Mouse (Mus musculus) intestine, embryonic 16.5 days (tissue): ENCODE results near the gene Rmdn3. TPM values are rescaled to one million over a fixed set of nuclear protein-coding genes. Genes with fewer than 3 reads are reported as not detected.

Source experiments
- ATAC-seq: fragments of 200-750 bp; cut with Nextera tagmentation; 2 replicates; pipeline ENCODE4 v1.8.0; 2017; ENCODE audit warnings: moderate TSS enrichment, moderate library complexity
- H3K27ac ChIP-seq: fragments of 300-500 bp; sonication (generic); 2 replicates; pipeline ENCODE4 v1.5.1; 2014; ENCODE audit warnings: mild to moderate bottlenecking, low read length
- H3K27me3 ChIP-seq: fragments of 300-500 bp; sonication (generic); replicated peaks from 2 replicates; pipeline ENCODE4 v1.6.1; 2014; ENCODE audit warnings: low read length, control low read depth, mixed read lengths; ENCODE audit not compliant: control insufficient read depth, insufficient read depth
- H3K36me3 ChIP-seq: fragments of 300-500 bp; sonication (generic); 2 replicates; pipeline ENCODE4 v1.6.1; 2014; ENCODE audit warnings: low read length, control low read depth; ENCODE audit not compliant: control insufficient read depth, insufficient read depth
- H3K4me1 ChIP-seq: fragments of 300-500 bp; sonication (generic); 2 replicates; pipeline ENCODE4 v1.6.1; 2014; ENCODE audit warnings: low read length, control low read depth, mixed read lengths; ENCODE audit not compliant: control insufficient read depth, insufficient read depth
- H3K4me2 ChIP-seq: fragments of 300-500 bp; sonication (generic); 2 replicates; pipeline ENCODE4 v1.6.1; 2014; ENCODE audit warnings: low read depth, low read length, control low read depth
- H3K4me3 ChIP-seq: fragments of 300-500 bp; sonication (generic); 2 replicates; pipeline ENCODE4 v1.5.1; 2014; ENCODE audit warnings: mild to moderate bottlenecking, low read length
- H3K9ac ChIP-seq: fragments of 300-500 bp; sonication (generic); 2 replicates; pipeline ENCODE4 v1.6.1; 2014; ENCODE audit warnings: low read depth, low read length
- H3K9me3 ChIP-seq: fragments of 300-500 bp; sonication (generic); 2 replicates; pipeline ENCODE4 v1.6.1; 2016; ENCODE audit warnings: low read length, control low read depth; ENCODE audit not compliant: control insufficient read depth
- WGBS: fragments of 180-500 bp; shearing (Covaris S2); extraction: QIAGEN DNeasy Blood & Tissue Kit; methylation state at CpG from one replicate; pipeline ENCODE4 v1.1.7; 2014; 5-methylcytosine and 5-hydroxymethylcytosine counted together
- polyA plus RNA-seq: library from polyadenylated mRNA; unstranded; fragments of >200 nt; fragmentation: Nextera tagmentation; extraction: Ambion mirVana; gene quantifications from 2 replicates; pipeline ENCODE4 v1.2.1, GENCODE M21; 2015

Rmdn3 gene
- polyA plus RNA-seq, 1 experiment from 2014 or later: 63.9 TPM

DNA sequence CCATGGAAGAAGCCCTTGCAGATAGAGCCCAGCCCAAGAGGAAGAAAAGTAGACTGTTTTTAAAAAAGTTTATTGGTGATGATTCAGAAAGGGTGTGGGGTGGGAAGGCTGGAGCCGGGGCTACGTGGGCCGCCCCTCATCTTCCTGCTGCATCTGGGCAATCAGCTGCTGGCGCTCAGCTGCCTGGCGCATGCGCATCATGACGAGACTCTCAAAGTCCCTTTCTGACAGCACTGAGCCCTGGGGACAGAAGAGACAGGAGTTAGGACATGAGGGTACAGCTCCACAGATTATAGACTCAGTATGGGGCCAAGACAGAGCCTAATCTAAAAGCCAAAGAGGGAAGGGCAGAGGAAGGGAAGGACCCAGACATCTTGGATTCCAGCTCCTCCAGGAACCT lies 15.6 kb upstream of the Rmdn3 start:
- H3K9ac ChIP-seq: peak overlapping the region; percentile 26; the same call in 1 of the 2 replicates
- WGBS: 78% methylated on average over 7 of the region's 7 CpGs

DNA sequence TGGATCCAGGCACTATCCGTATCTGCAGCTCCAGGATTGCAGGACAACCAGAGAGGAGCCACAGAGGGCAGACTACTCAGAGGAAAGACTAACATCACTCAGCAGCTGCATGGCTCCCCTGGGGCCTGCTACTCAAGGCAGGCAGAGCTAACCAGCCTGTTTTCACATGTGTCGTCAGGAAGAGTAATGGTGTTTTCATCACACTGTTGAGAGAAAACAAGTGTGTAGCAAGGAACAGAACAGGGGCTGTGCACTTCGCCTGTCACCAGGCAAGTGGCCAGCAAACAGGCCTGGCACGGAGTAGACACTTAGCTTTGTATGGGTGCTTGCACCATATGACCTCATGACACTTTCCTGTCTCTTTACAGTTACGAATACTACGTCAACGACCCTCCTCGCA lies 14.7 kb upstream of the Rmdn3 start:
- no peaks in the 10 kb centered on the region for H3K9me3 ChIP-seq
- peaks cover 32% of the 10 kb centered on the region for H3K4me1 ChIP-seq
- H3K36me3 ChIP-seq: no peaks in the 10 kb centered on the region
- H3K27ac ChIP-seq: no peak overlapping the region
- no peak for ATAC-seq
- H3K27me3 ChIP-seq: no peaks in the 10 kb centered on the region
- 67% methylated on average over 8 of the region's 8 CpGs for WGBS
- no peak overlapping the region for H3K4me2 ChIP-seq
- no peak overlapping the region for H3K9ac ChIP-seq
- H3K4me3 ChIP-seq: no peak overlapping the region

More for the DNA sequence above, 15.6 kb upstream of the Rmdn3 start:
- no peaks in the 10 kb centered on the region for H3K36me3 ChIP-seq
- no peak overlapping the region for H3K4me3 ChIP-seq
- no peaks in the 10 kb centered on the region for H3K9me3 ChIP-seq
- ATAC-seq: no peak
- H3K4me1 ChIP-seq: peaks cover 24% of the 10 kb centered on the region
- no peaks in the 10 kb centered on the region for H3K27me3 ChIP-seq
- no peak overlapping the region for H3K4me2 ChIP-seq
- H3K27ac ChIP-seq: peak overlapping the region; percentile 8

DNA sequence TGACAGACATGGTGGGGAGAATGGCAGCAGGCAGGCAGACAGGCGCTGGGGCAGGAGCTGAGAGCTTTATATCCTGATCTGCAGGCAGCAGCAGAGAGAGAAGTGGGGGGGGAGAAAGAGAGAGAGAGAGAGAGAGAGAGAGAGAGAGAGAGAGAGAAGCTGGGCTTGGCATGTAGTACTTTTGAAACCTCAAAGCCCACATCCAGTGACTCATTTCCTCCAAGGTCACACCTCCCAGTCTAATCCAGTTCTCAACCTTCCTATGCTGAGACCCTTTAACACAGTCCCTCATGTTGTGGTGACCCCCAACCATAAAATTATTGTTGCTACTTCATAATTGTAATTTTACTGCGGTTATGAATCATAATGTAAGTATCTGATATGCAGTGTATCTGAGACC lies 13.4 kb upstream of the Rmdn3 start:
- no peaks in the 10 kb centered on the region for H3K36me3 ChIP-seq
- ATAC-seq: no peak
- H3K4me2 ChIP-seq: no peak overlapping the region
- H3K27me3 ChIP-seq: no peaks in the 10 kb centered on the region; the same call in 1 of the 2 replicates
- H3K4me1 ChIP-seq: peaks cover 33% of the 10 kb centered on the region
- no peak overlapping the region for H3K27ac ChIP-seq
- no peak overlapping the region for H3K4me3 ChIP-seq
- no peak overlapping the region for H3K9ac ChIP-seq
- no peaks in the 10 kb centered on the region for H3K9me3 ChIP-seq
- WGBS: 85% methylated on average over 2 of the region's 2 CpGs

DNA sequence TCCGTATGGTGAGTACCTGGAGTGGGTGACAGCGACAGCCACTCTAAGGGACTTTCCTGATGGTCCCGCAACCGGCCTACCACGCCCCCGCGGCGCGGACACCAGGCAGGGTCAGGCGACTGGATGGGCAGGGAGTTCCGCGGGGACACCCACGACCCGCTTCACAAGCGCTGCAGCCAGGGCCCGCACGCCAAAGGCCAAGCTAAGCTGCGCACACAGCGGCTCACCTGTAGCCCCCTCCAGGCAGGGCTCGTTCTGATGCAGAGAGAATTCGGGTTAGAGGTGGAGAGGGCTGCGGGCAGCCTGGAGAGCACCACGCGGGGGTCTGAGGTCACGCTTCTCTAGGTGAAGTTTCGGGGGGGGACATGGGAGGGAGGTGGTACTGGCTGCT lies 11.0 kb upstream of the Rmdn3 start:
- no peaks in the 10 kb centered on the region for H3K9me3 ChIP-seq
- ATAC-seq: peak; percentile 6; the same call in 1 of the 2 replicates
- peak overlapping the region; percentile 68 for H3K9ac ChIP-seq
- H3K27ac ChIP-seq: peak overlapping the region; percentile 84
- peak overlapping the region; percentile 98 for H3K4me2 ChIP-seq
- H3K27me3 ChIP-seq: no peaks in the 10 kb centered on the region; the same call in 1 of the 2 replicates
- WGBS: 3% methylated on average over 26 of the region's 26 CpGs
- no peaks in the 10 kb centered on the region for H3K36me3 ChIP-seq
- peak overlapping the region; percentile 65 for H3K4me3 ChIP-seq
- peaks cover 23% of the 10 kb centered on the region for H3K4me1 ChIP-seq

DNA sequence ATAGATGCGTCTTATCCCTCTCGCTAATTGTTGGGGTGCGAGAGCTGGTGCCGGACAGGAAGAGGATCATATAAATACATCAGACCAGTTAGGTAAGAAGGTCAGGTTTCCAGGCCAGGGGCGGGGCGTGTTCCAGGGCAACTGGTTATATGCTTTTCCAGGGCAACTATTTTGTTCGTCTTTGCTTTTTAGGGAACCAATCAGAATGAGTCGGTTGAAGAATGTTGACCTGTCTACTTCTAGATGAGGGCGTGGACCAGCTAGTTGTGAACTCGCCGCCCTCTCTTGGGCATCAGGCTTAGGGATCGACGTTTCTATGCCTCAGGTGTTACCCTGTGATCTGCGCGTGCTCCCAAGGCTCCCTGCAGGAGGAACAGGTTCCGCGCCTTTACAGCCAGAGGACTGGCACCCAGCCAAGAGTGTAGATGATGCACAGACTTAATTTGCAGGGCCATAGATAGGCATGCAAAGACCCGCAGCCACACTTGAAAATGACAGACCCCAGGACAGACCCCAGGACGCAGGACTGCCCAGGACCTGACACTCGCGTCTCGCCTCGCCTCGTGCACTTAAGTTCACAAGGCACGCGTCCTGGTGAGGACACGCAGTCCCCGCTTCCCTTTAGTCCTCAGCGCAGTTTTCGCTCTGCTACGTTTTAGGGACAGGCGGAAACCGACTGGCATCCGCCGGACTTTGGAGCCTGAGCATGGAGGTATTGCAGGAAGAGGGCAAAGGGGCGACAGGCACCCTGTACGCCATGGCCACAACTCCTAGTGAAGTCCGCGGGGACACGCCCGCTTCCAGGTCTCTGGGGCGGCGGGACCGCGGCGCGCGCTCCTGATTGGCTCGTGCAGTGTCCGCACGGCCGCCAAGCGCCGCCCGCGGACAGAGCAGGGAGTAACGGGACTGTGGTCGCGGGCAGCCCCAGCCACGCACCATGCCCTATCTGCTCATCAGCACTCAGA lies 10.3 kb upstream of the Rmdn3 start, which contains the start of gene Gchfr:
Gene Gchfr, plus strand, starts transcription at position 873 of the 965 bp plus-strand sequence.
- 1% methylated on average over 59 of the region's 60 CpGs for WGBS
- H3K4me1 ChIP-seq: peaks cover 17% of the 10 kb centered on the region
- peak within 1 kb of the TSS; percentile 65 for H3K4me3 ChIP-seq
- ATAC-seq: peak; percentile 90
- no peaks in the 10 kb centered on the region; the same call in 1 of the 2 replicates for H3K27me3 ChIP-seq
- H3K9ac ChIP-seq: peak within 1 kb of the TSS; percentile 68
- no peaks in the 10 kb centered on the region for H3K9me3 ChIP-seq
- no peaks in the 10 kb centered on the region for H3K36me3 ChIP-seq
- peak within 1 kb of the TSS; percentile 98 for H3K4me2 ChIP-seq
- H3K27ac ChIP-seq: peak within 1 kb of the TSS; percentile 84

DNA sequence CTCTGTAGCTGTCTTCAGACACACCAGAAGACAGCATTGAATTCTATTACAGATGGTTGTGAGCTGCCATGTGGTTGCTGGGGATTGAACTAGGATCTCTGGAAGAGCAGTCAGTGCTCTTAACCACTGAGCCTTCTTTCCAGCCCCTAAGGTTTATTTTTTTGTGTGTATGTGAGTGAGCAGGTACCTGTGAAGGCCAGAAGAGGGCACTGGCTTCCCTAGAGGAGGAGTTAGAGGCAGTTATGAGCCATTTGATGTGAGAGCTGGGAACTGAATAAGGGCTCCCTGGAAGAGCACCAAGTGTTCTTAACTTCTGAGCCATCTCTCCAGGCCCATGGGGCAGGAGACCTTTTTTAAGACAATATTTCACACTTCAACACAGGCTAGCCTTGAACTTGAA lies 8.6 kb upstream of the Rmdn3 start:
- H3K27ac ChIP-seq: no peak overlapping the region
- H3K36me3 ChIP-seq: no peaks in the 10 kb centered on the region
- no peaks in the 10 kb centered on the region for H3K9me3 ChIP-seq
- H3K9ac ChIP-seq: no peak overlapping the region
- H3K4me3 ChIP-seq: no peak overlapping the region
- ATAC-seq: no peak
- H3K4me1 ChIP-seq: peaks cover 17% of the 10 kb centered on the region
- H3K27me3 ChIP-seq: peaks cover 2% of the 10 kb centered on the region; the same call in 1 of the 2 replicates
- no peak overlapping the region for H3K4me2 ChIP-seq

DNA sequence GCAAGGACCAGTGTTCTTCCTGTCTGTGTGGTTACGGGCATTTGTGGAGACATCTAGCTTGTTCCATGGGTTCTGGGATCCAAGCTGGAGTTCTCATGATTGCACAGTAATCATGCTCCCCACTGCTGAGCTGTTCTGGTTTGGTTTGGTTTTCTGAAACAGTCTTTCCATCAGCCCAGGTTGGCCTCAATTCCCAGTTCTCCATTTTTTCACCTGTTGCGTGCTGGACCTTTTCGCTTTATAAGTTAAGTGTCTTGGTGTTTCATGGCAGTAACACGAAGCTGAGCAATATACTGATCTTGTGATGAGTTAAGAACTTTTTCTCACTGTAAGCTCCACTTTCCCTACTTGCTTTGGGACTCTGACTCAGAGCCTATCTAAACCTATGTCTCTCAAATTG lies 7.2 kb upstream of the Rmdn3 start:
- Histone ChIP-seq H3K9me3 (no peaks in the 10 kb centered on the region), H3K4me3 (no peak overlapping the region), H3K27ac (no peak overlapping the region), H3K36me3 (no peaks in the 10 kb centered on the region), H3K4me1 (peaks cover 17% of the 10 kb centered on the region), H3K4me2 (no peak overlapping the region), H3K27me3 (peaks cover 2% of the 10 kb centered on the region; the same call in 1 of the 2 replicates), H3K9ac (no peak overlapping the region)
- 84% methylated on average over 4 of the region's 4 CpGs for WGBS
- ATAC-seq: no peak

DNA sequence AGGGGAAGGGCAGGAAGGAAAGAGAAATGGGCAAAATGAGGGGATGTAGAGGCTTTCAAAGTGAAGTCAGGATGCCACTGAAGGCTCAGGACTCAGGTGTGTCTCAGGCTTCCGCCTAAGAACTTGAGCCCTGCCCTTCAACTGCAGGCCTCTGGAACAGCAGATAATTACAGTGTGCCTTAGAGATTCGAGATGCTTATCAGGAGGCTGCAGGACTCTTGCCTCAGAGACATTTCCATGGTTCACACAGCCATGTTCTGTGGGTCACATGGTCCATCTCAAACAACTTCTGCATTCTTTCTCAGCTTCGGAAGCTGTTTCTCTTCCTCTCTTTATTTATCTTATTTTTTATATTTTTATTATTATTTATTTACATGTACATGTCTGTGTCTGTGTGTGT lies 6.3 kb upstream of the Rmdn3 start:
- H3K36me3 ChIP-seq: no peaks in the 10 kb centered on the region
- H3K4me1 ChIP-seq: peaks cover 17% of the 10 kb centered on the region
- peak; percentile 39 for ATAC-seq
- 49% methylated on average over 3 of the region's 3 CpGs for WGBS
- no peak overlapping the region for H3K9ac ChIP-seq
- H3K9me3 ChIP-seq: no peaks in the 10 kb centered on the region
- H3K27ac ChIP-seq: peak overlapping the region; percentile 45; the same call in 1 of the 2 replicates
- no peak overlapping the region for H3K4me2 ChIP-seq
- H3K27me3 ChIP-seq: peaks cover 2% of the 10 kb centered on the region; the same call in 1 of the 2 replicates
- no peak overlapping the region for H3K4me3 ChIP-seq

DNA sequence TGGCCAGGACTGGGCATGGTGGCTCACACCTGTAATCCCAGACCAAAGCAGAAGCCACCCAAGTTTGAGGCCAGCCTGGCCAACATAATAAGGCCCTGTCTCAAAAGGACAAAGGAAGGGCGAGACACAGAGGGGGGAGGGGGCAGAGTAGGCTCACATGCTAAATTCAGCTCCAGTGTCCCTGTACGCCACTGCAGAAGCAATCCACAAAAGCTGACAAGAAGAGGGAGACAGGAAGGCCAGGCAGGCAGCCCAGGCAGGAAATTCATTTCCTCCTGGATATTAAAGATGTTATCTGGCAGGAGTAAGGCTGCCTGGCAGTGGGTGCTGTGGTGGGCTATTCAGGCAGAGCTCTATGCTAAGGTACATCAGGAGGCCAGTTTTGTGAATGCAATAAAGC lies 4.4 kb upstream of the Rmdn3 start:
- Histone ChIP-seq H3K4me2 (no peak overlapping the region), H3K36me3 (no peaks in the 10 kb centered on the region), H3K9me3 (no peaks in the 10 kb centered on the region), H3K4me3 (no peak overlapping the region), H3K9ac (no peak overlapping the region), H3K4me1 (peaks cover 8% of the 10 kb centered on the region; the same call in 1 of the 2 replicates), H3K27me3 (peaks cover 2% of the 10 kb centered on the region; the same call in 1 of the 2 replicates), H3K27ac (no peak overlapping the region)
- WGBS: 39% methylated on average over 2 of the region's 2 CpGs
- no peak for ATAC-seq
